Mouse (Mus musculus) CH12.LX (cell line): ENCODE results near the gene Olfr140. TPM values are rescaled to one million over a fixed set of nuclear protein-coding genes. Genes with fewer than 3 reads are reported as not detected.

Experiments used
- DNase-seq: peaks from one replicate; pipeline ENCODE4 v3.0.0-alpha.2; 2013; ENCODE audit errors: extremely low read depth
- H3K27ac ChIP-seq: 2 replicates; pipeline ENCODE4 v1.5.1; 2012; ENCODE audit warnings: low read depth, mild to moderate bottlenecking, control low read depth, moderate library complexity; ENCODE audit not compliant: insufficient read depth
- H3K27me3 ChIP-seq: replicated peaks from 2 replicates; pipeline ENCODE3; 2012; ENCODE audit warnings: inconsistent platforms
- H3K36me3 ChIP-seq, 2 experiments: replicated peaks in 1 of 2; 2 replicates each; pipeline versions ENCODE3 to v1.6.1; 2012; ENCODE audit warnings: inconsistent platforms in 1 of 2, low read length in 1 of 2, mild to moderate bottlenecking in 1 of 2, mixed read lengths in 1 of 2, moderate library complexity in 1 of 2; ENCODE audit not compliant: control insufficient read depth in 1 of 2, insufficient read depth in 1 of 2
- H3K4me1 ChIP-seq, 2 experiments: 2 replicates each; pipeline ENCODE4 v1.6.1; 2012; ENCODE audit warnings: inconsistent platforms in 1 of 2, moderate library complexity in 1 of 2; ENCODE audit not compliant: insufficient read depth in 2 of 2, control insufficient read depth in 1 of 2
- H3K4me2 ChIP-seq: 2 replicates; pipeline ENCODE4 v1.6.1; 2012; ENCODE audit warnings: low read depth, mild to moderate bottlenecking, control low read depth; ENCODE audit not compliant: poor library complexity, insufficient read depth, severe bottlenecking
- H3K4me3 ChIP-seq, 3 experiments: fragments of 150-350 bp in 1 of 3; sonication (generic) in 1 of 3; replicated peaks in 1 of 3; 2 replicates each; pipeline versions ENCODE3 to v1.5.1; 2011 to 2012; ENCODE audit warnings: low read depth in 2 of 3, low read length in 2 of 3, mild to moderate bottlenecking in 2 of 3, moderate library complexity in 2 of 3, control low read depth in 1 of 3, improper control_type of control experiment in 1 of 3, inconsistent platforms in 1 of 3, mixed read lengths in 1 of 3; ENCODE audit not compliant: poor library complexity in 1 of 3
- H3K79me2 ChIP-seq: replicated peaks from 2 replicates; pipeline ENCODE4 v1.6.1; 2012; ENCODE audit warnings: mild to moderate bottlenecking, moderate library complexity; ENCODE audit not compliant: control insufficient read depth, poor library complexity, insufficient read depth, severe bottlenecking; ENCODE audit errors: extremely low read depth
- H3K9ac ChIP-seq: 2 replicates; pipeline ENCODE4 v1.6.1; 2012; ENCODE audit warnings: low read depth, mild to moderate bottlenecking, control low read depth, moderate library complexity; ENCODE audit not compliant: insufficient read depth
- H3K9me3 ChIP-seq: replicated peaks from 2 replicates; pipeline ENCODE3; 2012; ENCODE audit warnings: low read length, inconsistent platforms, mixed read lengths
- E2F4 ChIP-seq: IDR thresholded peaks from 2 replicates; pipeline ENCODE4 v1.6.1; 2011; ENCODE audit warnings: low read depth, low read length, improper control_type of control experiment; ENCODE audit not compliant: insufficient replicate concordance
- EP300 ChIP-seq: IDR thresholded peaks from 2 replicates; pipeline ENCODE4 v1.6.1; 2011; ENCODE audit warnings: low read length, improper control_type of control experiment
- HCFC1 ChIP-seq: IDR thresholded peaks from 2 replicates; pipeline ENCODE4 v1.6.1; 2012; ENCODE audit warnings: low read depth, mild to moderate bottlenecking, inconsistent platforms, low read length, improper control_type of control experiment
- IRF4 ChIP-seq: IDR thresholded peaks from 2 replicates; pipeline ENCODE4 v1.6.1; 2014; ENCODE audit warnings: low read depth, mild to moderate bottlenecking, inconsistent platforms, low read length, improper control_type of control experiment
- KAT2A ChIP-seq: IDR thresholded peaks from 2 replicates; pipeline ENCODE4 v1.6.1; 2012; ENCODE audit warnings: low read length, improper control_type of control experiment, inconsistent platforms; ENCODE audit not compliant: insufficient replicate concordance
- MAX ChIP-seq: IDR thresholded peaks from 2 replicates; pipeline ENCODE4 v1.6.1; 2011; ENCODE audit warnings: low read length, improper control_type of control experiment
- MXI1 ChIP-seq: IDR thresholded peaks from 2 replicates; pipeline ENCODE4 v1.6.1; 2011; ENCODE audit warnings: mild to moderate bottlenecking, low read depth, low read length, improper control_type of control experiment
- NELFE ChIP-seq: IDR thresholded peaks from 2 replicates; pipeline ENCODE4 v1.6.1; 2011; ENCODE audit warnings: low read depth, low read length, improper control_type of control experiment
- POLR2A ChIP-seq: IDR thresholded peaks from 2 replicates; pipeline ENCODE4 v1.6.1; 2011; ENCODE audit warnings: low read depth, mild to moderate bottlenecking, improper control_type of control experiment, low read length
- RAD21 ChIP-seq: IDR thresholded peaks from 2 replicates; pipeline ENCODE4 v1.6.1; 2011; ENCODE audit warnings: low read depth, mild to moderate bottlenecking, low read length, improper control_type of control experiment, moderate library complexity
- TBP ChIP-seq: conservative IDR thresholded peaks from 2 replicates; pipeline ENCODE4 v1.6.1; 2011; ENCODE audit warnings: low read depth, low read length, improper control_type of control experiment
- TCF12 ChIP-seq: IDR thresholded peaks from 2 replicates; pipeline ENCODE4 v1.6.1; 2014; ENCODE audit warnings: low read depth, mild to moderate bottlenecking, inconsistent platforms, low read length, improper control_type of control experiment
- UBTF ChIP-seq: IDR thresholded peaks from 2 replicates; pipeline ENCODE4 v1.6.1; 2012; ENCODE audit warnings: low read depth, mild to moderate bottlenecking, inconsistent platforms, low read length, improper control_type of control experiment, moderate library complexity
- USF1 ChIP-seq: IDR thresholded peaks from 2 replicates; pipeline ENCODE4 v1.6.1; 2014; ENCODE audit warnings: low read depth, mild to moderate bottlenecking, inconsistent platforms, low read length, improper control_type of control experiment
- USF2 ChIP-seq: conservative IDR thresholded peaks from 2 replicates; pipeline ENCODE4 v1.6.1; 2011; ENCODE audit warnings: low read depth, low read length, improper control_type of control experiment
- ZC3H11A ChIP-seq: IDR thresholded peaks from 2 replicates; pipeline ENCODE4 v1.6.1; 2012; ENCODE audit warnings: low read depth, mild to moderate bottlenecking, inconsistent platforms, low read length, improper control_type of control experiment
- ZMIZ1 ChIP-seq: IDR thresholded peaks from 2 replicates; pipeline ENCODE4 v1.6.1; 2012; ENCODE audit warnings: low read depth, mild to moderate bottlenecking, inconsistent platforms, low read length, improper control_type of control experiment
- ZNF384 ChIP-seq: IDR thresholded peaks from 2 replicates; pipeline ENCODE4 v1.6.1; 2012; ENCODE audit warnings: low read depth, low read length, improper control_type of control experiment, inconsistent platforms
- dilution Hi-C: fragments of 300-500 bp; cut with MboI; formaldehyde crosslinking; loops from 2 replicates; pipeline ENCODE4 v1.14.3; 2020; ENCODE audit warnings: low sequenced_read_pairs; ENCODE audit not compliant: extremely low pct_unique_long_range_greater_than_20kb, extremely low pct_ligation_motif_present
- in situ Hi-C: fragments of 300-500 bp; cut with MboI; formaldehyde crosslinking; loops from 3 replicates; pipeline ENCODE4 v1.14.3; 2019; ENCODE audit warnings: low sequenced_read_pairs, low pct_ligation_motif_present, low pct_unique_long_range_greater_than_20kb, mixed read lengths
- polyA plus RNA-seq: library from polyadenylated mRNA; unstranded; fragments of >175 nt; gene quantifications from 2 replicates; pipeline ENCODE4 v1.2.1, GENCODE M21; 2012; ENCODE audit warnings: low read depth; ENCODE audit not compliant: insufficient read length
- total RNA-seq, 2 experiments: library from RNA; depleted of rRNA; stranded (reverse); fragments of 300-350 nt in 1 of 2; fragments of >200 nt in 1 of 2; gene quantifications; 2 replicates each; pipeline ENCODE4 v1.2.3; 2012 to 2014

Gene Olfr140
- total and polyA plus RNA-seq, 3 experiments = not detected

DNA sequence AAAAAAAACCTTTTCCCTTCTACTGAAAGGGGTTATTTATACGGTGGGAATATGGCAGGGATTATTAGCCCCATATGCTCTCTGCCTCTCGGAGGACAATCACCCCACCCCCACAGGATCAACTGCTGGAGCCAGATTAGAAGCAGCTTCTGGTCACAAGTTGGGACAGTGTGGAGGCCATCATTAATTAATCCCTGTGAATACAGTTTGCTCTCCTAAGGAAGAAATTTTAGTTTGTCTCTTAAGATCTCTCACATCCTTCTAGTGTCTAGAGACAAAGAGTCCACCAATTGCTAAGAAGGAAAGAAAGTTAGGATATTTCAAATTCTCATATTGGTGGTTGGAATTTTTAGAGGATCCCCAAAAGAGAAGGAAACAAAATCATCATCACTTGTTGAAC, 37.9 kb downstream of the Olfr140 start, which contains the start of gene Olfr1264:
Gene Olfr1264, minus strand, starts transcription at position 101 of the 400 bp plus-strand sequence.
- Histone ChIP-seq H3K9me3 (no peaks in the 10 kb centered on the region), H3K4me3 (no peak within 1 kb of the TSS), H3K36me3 (no peaks in the 10 kb centered on the region), H3K9ac (no peak within 1 kb of the TSS), H3K4me2 (no peak within 1 kb of the TSS), H3K27ac (no peak within 1 kb of the TSS), H3K4me1 (peaks cover 0 to 7% of the 10 kb centered on the region in 2 experiments; a peak in 1 of 4 replicates), H3K79me2 (no peaks in the 10 kb centered on the region), H3K27me3 (no peaks in the 10 kb centered on the region)
- TF ChIP-seq NELFE = no peak
- no peak for TF ChIP-seq TBP
- no peak for TF ChIP-seq UBTF
- TF ChIP-seq POLR2A = no peak
- no peak for TF ChIP-seq KAT2A
- no peak for TF ChIP-seq USF2
- TF ChIP-seq RAD21 = no peak
- TF ChIP-seq E2F4 = no peak
- no peak for TF ChIP-seq MAX
- TF ChIP-seq USF1 = no peak
- no peak for TF ChIP-seq ZMIZ1
- no peak for TF ChIP-seq HCFC1
- TF ChIP-seq ZNF384 = no peak
- no peak for TF ChIP-seq IRF4
- no peak for TF ChIP-seq TCF12
- no peak for TF ChIP-seq MXI1
- no peak for TF ChIP-seq EP300
- no peak for DNase-seq
- in situ Hi-C loops = no loop called here
- dilution Hi-C loops = no loop called here

DNA sequence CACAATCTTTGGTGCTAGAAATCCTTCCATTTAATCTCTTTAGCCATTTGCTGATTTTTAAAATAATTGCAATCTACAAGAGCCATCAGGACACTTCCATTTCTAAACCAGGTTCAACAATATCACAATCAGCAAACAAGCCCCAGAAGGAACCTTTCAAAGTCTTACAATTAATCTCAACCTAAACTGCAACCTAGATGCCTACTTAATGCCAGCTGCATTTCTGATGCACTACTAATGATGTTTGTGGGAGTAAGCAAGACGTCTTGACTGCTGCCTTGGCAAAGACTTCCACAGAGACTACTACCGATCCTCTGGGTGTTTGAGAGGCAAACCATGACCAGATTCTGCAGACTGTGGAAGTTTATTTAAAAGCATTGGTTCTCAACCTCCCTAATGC, 51.6 kb downstream of the Olfr140 start, which contains the start of gene Olfr1263:
Gene Olfr1263, plus strand, starts transcription at position 301 of the 400 bp plus-strand sequence.
- H3K79me2 ChIP-seq = no peaks in the 10 kb centered on the region
- no peak for DNase-seq
- dilution Hi-C loops (no loop called here), in situ Hi-C loops (no loop called here)
- no peak within 1 kb of the TSS for H3K9ac ChIP-seq
- H3K9me3 ChIP-seq = no peaks in the 10 kb centered on the region
- TF ChIP-seq NELFE (no peak), ZC3H11A (no peak)
- TF ChIP-seq, all 38 proteins: peak for 0
- H3K27me3 ChIP-seq = no peaks in the 10 kb centered on the region
- H3K4me2 ChIP-seq = no peak within 1 kb of the TSS
- H3K27ac ChIP-seq = no peak within 1 kb of the TSS
- H3K4me3 ChIP-seq = no peak within 1 kb of the TSS
- no peaks in the 10 kb centered on the region for H3K36me3 ChIP-seq
- H3K4me1 ChIP-seq = peaks cover 0 to 6% of the 10 kb centered on the region in 2 experiments; a peak in 2 of 4 replicates
